Mouse (Mus musculus) lung, adult 2 months (tissue): ENCODE measurements around the gene Nbr1.

ENCODE experiments used
- CTCF ChIP-seq: fragments of 200-500 bp; IDR thresholded peaks from 2 replicates; pipeline ENCODE4 v1.5.1; 2011; ENCODE audit warnings: mild to moderate bottlenecking, low read length, control low read depth; ENCODE audit not compliant: insufficient read depth
- POLR2A ChIP-seq: fragments of 200-500 bp; IDR thresholded peaks from 2 replicates; pipeline ENCODE4 v1.6.1; 2011; ENCODE audit warnings: low read depth, mild to moderate bottlenecking, control low read depth, low read length, borderline replicate concordance; ENCODE audit errors: extremely low read depth

GRCm38 (mm10) chr11:101562391-101562790 lies 10.4 kb downstream of the Nbr1 start:
- TF ChIP-seq CTCF (peak; percentile 65), POLR2A (no peak)
